Mouse (Mus musculus): ENCODE measurements around the gene Ilkap. TPM values are rescaled to one million over a fixed set of nuclear protein-coding genes. Genes with fewer than 3 reads are reported as not detected.

The Ilkap gene
- total and polyA plus RNA-seq, 2 experiments from 2014 or later, result 66.9 to 119 TPM

GRCm38 (mm10) chr1:91439776-91440175 is 41.2 kb upstream of the Ilkap start:
- Histone ChIP-seq H3K9me3 (ENCODE audit: low read length) (no peaks in the 10 kb centered on the region), H3K27ac (no peak overlapping the region), H3K4me1 (ENCODE audit: insufficient read depth, low read length) (peaks cover 12% of the 10 kb centered on the region), H3K9ac (replicated peaks; ENCODE audit: low read length) (no peak overlapping the region), H3K36me3 (ENCODE audit: insufficient read depth, low read length) (peaks cover 45% of the 10 kb centered on the region), H3K27me3 (ENCODE audit: insufficient read depth, low read length) (no peaks in the 10 kb centered on the region), H3K4me2 (ENCODE audit: low read depth, low read length) (no peak overlapping the region), H3K4me3 (ENCODE audit: low read length) (no peak overlapping the region)
- TF ChIP-seq CTCF (IDR thresholded peaks at IDR 0.05; ENCODE audit: low read depth), result no peak
- ATAC-seq (no peak), DNase-seq (ENCODE audit: low spot score) (no peak)
- 88% methylated on average over 8 of the region's 8 CpGs for WGBS

- Histone ChIP-seq H3K36me3 (ENCODE audit: insufficient read depth, low read length) (peaks cover 34% of the 10 kb centered on the region; the same call in 1 of the 2 replicates), H3K27ac (no peak overlapping the region), H3K9me3 (ENCODE audit: low read length) (no peaks in the 10 kb centered on the region), H3K4me2 (ENCODE audit: low read depth, low read length) (no peak overlapping the region), H3K4me1 (ENCODE audit: insufficient read depth, low read length) (peaks cover 12% of the 10 kb centered on the region), H3K27me3 (ENCODE audit: insufficient read depth, low read length) (no peaks in the 10 kb centered on the region), H3K9ac (replicated peaks; ENCODE audit: low read length) (no peak overlapping the region), H3K4me3 (ENCODE audit: low read length) (no peak overlapping the region)
- ATAC-seq (no peak), DNase-seq (ENCODE audit: low spot score) (no peak)
- 89% methylated on average over 7 of the region's 7 CpGs for WGBS
- no peak for TF ChIP-seq CTCF (IDR thresholded peaks at IDR 0.05; ENCODE audit: low read depth)
Measured at GRCm38 (mm10) chr1:91437573-91437972, 39.0 kb upstream of the Ilkap start.

- peaks cover 32% of the 10 kb centered on the region; the same call in 1 of the 2 replicates for H3K36me3 ChIP-seq (ENCODE audit: insufficient read depth, low read length)
- H3K9ac ChIP-seq (replicated peaks; ENCODE audit: low read length), result no peak overlapping the region
- H3K4me2 ChIP-seq (ENCODE audit: low read depth, low read length), result no peak overlapping the region
- no peak for DNase-seq (ENCODE audit: low spot score)
- TF ChIP-seq CTCF (IDR thresholded peaks at IDR 0.05; ENCODE audit: low read depth), result no peak
- WGBS, result 88% methylated on average over 3 of the region's 3 CpGs
- H3K4me3 ChIP-seq (ENCODE audit: low read length), result no peak overlapping the region
- peak overlapping the region; percentile 52; the same call in 1 of the 2 replicates for H3K27ac ChIP-seq
- no peak for ATAC-seq
- H3K27me3 ChIP-seq (ENCODE audit: insufficient read depth, low read length), result no peaks in the 10 kb centered on the region
- H3K4me1 ChIP-seq (ENCODE audit: insufficient read depth, low read length), result peaks cover 12% of the 10 kb centered on the region
- no peaks in the 10 kb centered on the region for H3K9me3 ChIP-seq (ENCODE audit: low read length)
Measured at GRCm38 (mm10) chr1:91437083-91437400, 38.4 kb upstream of the Ilkap start.

- 41% methylated on average over 6 of the region's 6 CpGs for WGBS
- H3K4me1 ChIP-seq (ENCODE audit: insufficient read depth, low read length), result peaks cover 12% of the 10 kb centered on the region
- H3K27ac ChIP-seq, result peak overlapping the region; percentile 52
- no peak for TF ChIP-seq CTCF (IDR thresholded peaks at IDR 0.05; ENCODE audit: low read depth)
- H3K9ac ChIP-seq (replicated peaks; ENCODE audit: low read length), result no peak overlapping the region
- peaks cover 34% of the 10 kb centered on the region for H3K36me3 ChIP-seq (ENCODE audit: insufficient read depth, low read length)
- DNase-seq (ENCODE audit: low spot score) (peak; percentile 82), ATAC-seq (peak; percentile 72)
- no peaks in the 10 kb centered on the region for H3K27me3 ChIP-seq (ENCODE audit: insufficient read depth, low read length)
- no peak overlapping the region for H3K4me2 ChIP-seq (ENCODE audit: low read depth, low read length)
- no peaks in the 10 kb centered on the region for H3K9me3 ChIP-seq (ENCODE audit: low read length)
- no peak overlapping the region for H3K4me3 ChIP-seq (ENCODE audit: low read length)
Measured at GRCm38 (mm10) chr1:91436380-91437082, 37.9 kb upstream of the Ilkap start.

GRCm38 (mm10) chr1:91435606-91436130 is 37.1 kb upstream of the Ilkap start:
- 64% methylated on average over 13 of the region's 13 CpGs for WGBS
- Histone ChIP-seq H3K36me3 (ENCODE audit: insufficient read depth, low read length) (peaks cover 36% of the 10 kb centered on the region), H3K9ac (replicated peaks; ENCODE audit: low read length) (no peak overlapping the region), H3K4me2 (ENCODE audit: low read depth, low read length) (no peak overlapping the region), H3K27ac (peak overlapping the region; percentile 52), H3K4me1 (ENCODE audit: insufficient read depth, low read length) (peaks cover 12% of the 10 kb centered on the region), H3K27me3 (ENCODE audit: insufficient read depth, low read length) (no peaks in the 10 kb centered on the region), H3K4me3 (ENCODE audit: low read length) (no peak overlapping the region), H3K9me3 (ENCODE audit: low read length) (no peaks in the 10 kb centered on the region)
- no peak for TF ChIP-seq CTCF (IDR thresholded peaks at IDR 0.05; ENCODE audit: low read depth)
- ATAC-seq (no peak), DNase-seq (ENCODE audit: low spot score) (peak; percentile 23)

- no peak for ATAC-seq
Measured at GRCm38 (mm10) chr1:91434905-91435304, 36.3 kb upstream of the Ilkap start.

GRCm38 (mm10) chr1:91430761-91431160 is 32.1 kb upstream of the Ilkap start:
- ATAC-seq (no peak), DNase-seq (ENCODE audit: low spot score) (no peak)
- H3K4me3 ChIP-seq (ENCODE audit: low read length), result no peak overlapping the region
- no peaks in the 10 kb centered on the region for H3K27me3 ChIP-seq (ENCODE audit: insufficient read depth, low read length)
- WGBS, result 85% methylated on average over 7 of the region's 7 CpGs
- H3K4me2 ChIP-seq (ENCODE audit: low read depth, low read length), result no peak overlapping the region
- no peaks in the 10 kb centered on the region for H3K9me3 ChIP-seq (ENCODE audit: low read length)
- H3K36me3 ChIP-seq (ENCODE audit: insufficient read depth, low read length), result peaks cover 49% of the 10 kb centered on the region
- no peak overlapping the region for H3K27ac ChIP-seq
- no peak for TF ChIP-seq CTCF (IDR thresholded peaks at IDR 0.05; ENCODE audit: low read depth)
- peaks cover 7% of the 10 kb centered on the region for H3K4me1 ChIP-seq (ENCODE audit: insufficient read depth, low read length)
- no peak overlapping the region for H3K9ac ChIP-seq (replicated peaks; ENCODE audit: low read length)

More at GRCm38 (mm10) chr1:91434905-91435304, 36.3 kb upstream of the Ilkap start:
- no peak for TF ChIP-seq CTCF (IDR thresholded peaks at IDR 0.05; ENCODE audit: low read depth)
- DNase-seq (ENCODE audit: low spot score), result no peak
- H3K27me3 ChIP-seq (ENCODE audit: insufficient read depth, low read length), result no peaks in the 10 kb centered on the region
- H3K4me1 ChIP-seq (ENCODE audit: insufficient read depth, low read length), result peaks cover 12% of the 10 kb centered on the region
- H3K9ac ChIP-seq (replicated peaks; ENCODE audit: low read length), result no peak overlapping the region
- H3K36me3 ChIP-seq (ENCODE audit: insufficient read depth, low read length), result peaks cover 37% of the 10 kb centered on the region
- WGBS, result 93% methylated on average over 8 of the region's 8 CpGs
- H3K4me3 ChIP-seq (ENCODE audit: low read length), result no peak overlapping the region
- no peak overlapping the region for H3K27ac ChIP-seq
- H3K9me3 ChIP-seq (ENCODE audit: low read length), result no peaks in the 10 kb centered on the region
- H3K4me2 ChIP-seq (ENCODE audit: low read depth, low read length), result no peak overlapping the region

Data from hindbrain, postnatal 0 days (tissue).